Mouse (Mus musculus): ENCODE measurements around the gene Pink1. TPM values are rescaled to one million over a fixed set of nuclear protein-coding genes. Genes with fewer than 3 reads are reported as not detected.
A peak's percentile ranks its signal among the peaks of the same experiment; 100 is the strongest.

Pink1 gene
- total and polyA plus RNA-seq, 2 experiments from 2014 or later = 143 to 288 TPM

GRCm38 (mm10) chr4:138318509-138319266 is 7.4 kb downstream of the Pink1 start:
- no peak overlapping the region for H3K27ac ChIP-seq
- no peak overlapping the region for H3K9ac ChIP-seq (replicated peaks; ENCODE audit: low read length)
- no peaks in the 10 kb centered on the region for H3K9me3 ChIP-seq (ENCODE audit: low read length)
- H3K27me3 ChIP-seq (ENCODE audit: insufficient read depth, low read length) = no peaks in the 10 kb centered on the region
- peak; percentile 93 for TF ChIP-seq CTCF (IDR thresholded peaks at IDR 0.05; ENCODE audit: low read depth)
- H3K36me3 ChIP-seq (ENCODE audit: insufficient read depth, low read length) = peaks cover 27% of the 10 kb centered on the region; the same call in 1 of the 2 replicates
- no peak overlapping the region for H3K4me2 ChIP-seq (ENCODE audit: low read depth, low read length)
- no peak overlapping the region for H3K4me3 ChIP-seq (ENCODE audit: low read length)
- ATAC-seq (peak; percentile 52), DNase-seq (ENCODE audit: low spot score) (peak; percentile 76)
- H3K4me1 ChIP-seq (ENCODE audit: insufficient read depth, low read length) = no peaks in the 10 kb centered on the region
- WGBS = 60% methylated on average over 6 of the region's 6 CpGs

- Histone ChIP-seq H3K9me3 (ENCODE audit: low read length) (no peaks in the 10 kb centered on the region), H3K4me1 (ENCODE audit: insufficient read depth, low read length) (no peaks in the 10 kb centered on the region), H3K27me3 (ENCODE audit: insufficient read depth, low read length) (no peaks in the 10 kb centered on the region), H3K4me3 (ENCODE audit: low read length) (no peak overlapping the region), H3K27ac (no peak overlapping the region), H3K4me2 (ENCODE audit: low read depth, low read length) (no peak overlapping the region), H3K36me3 (ENCODE audit: insufficient read depth, low read length) (peaks cover 42% of the 10 kb centered on the region), H3K9ac (replicated peaks; ENCODE audit: low read length) (no peak overlapping the region)
- ATAC-seq = no peak
- peak; percentile 36 for TF ChIP-seq CTCF (IDR thresholded peaks at IDR 0.05; ENCODE audit: low read depth)
- 88% methylated on average over 6 of the region's 6 CpGs for WGBS
- DNase-seq (ENCODE audit: low spot score) = no peak
Observed at GRCm38 (mm10) chr4:138316369-138316768, 9.7 kb downstream of the Pink1 start.

GRCm38 (mm10) chr4:138315781-138316180 is 10.3 kb downstream of the Pink1 start:
- DNase-seq (ENCODE audit: low spot score) (peak; percentile 40), ATAC-seq (no peak)
- Histone ChIP-seq H3K4me1 (ENCODE audit: insufficient read depth, low read length) (no peaks in the 10 kb centered on the region), H3K36me3 (ENCODE audit: insufficient read depth, low read length) (peaks cover 43% of the 10 kb centered on the region), H3K27me3 (ENCODE audit: insufficient read depth, low read length) (no peaks in the 10 kb centered on the region), H3K9me3 (ENCODE audit: low read length) (no peaks in the 10 kb centered on the region), H3K27ac (no peak overlapping the region), H3K4me2 (ENCODE audit: low read depth, low read length) (no peak overlapping the region), H3K9ac (replicated peaks; ENCODE audit: low read length) (no peak overlapping the region), H3K4me3 (ENCODE audit: low read length) (no peak overlapping the region)
- peak; percentile 63 for TF ChIP-seq CTCF (IDR thresholded peaks at IDR 0.05; ENCODE audit: low read depth)
- WGBS = 62% methylated on average over 9 of the region's 9 CpGs

- TF ChIP-seq CTCF (IDR thresholded peaks at IDR 0.05; ENCODE audit: low read depth) = no peak
- DNase-seq (ENCODE audit: low spot score) = no peak
- Histone ChIP-seq H3K4me2 (ENCODE audit: low read depth, low read length) (no peak overlapping the region), H3K4me3 (ENCODE audit: low read length) (no peak overlapping the region), H3K27ac (no peak overlapping the region), H3K9me3 (ENCODE audit: low read length) (no peaks in the 10 kb centered on the region), H3K9ac (replicated peaks; ENCODE audit: low read length) (no peak overlapping the region), H3K27me3 (ENCODE audit: insufficient read depth, low read length) (no peaks in the 10 kb centered on the region), H3K36me3 (ENCODE audit: insufficient read depth, low read length) (peaks cover 53% of the 10 kb centered on the region), H3K4me1 (ENCODE audit: insufficient read depth, low read length) (no peaks in the 10 kb centered on the region)
- 76% methylated on average over 4 of the region's 4 CpGs for WGBS
- no peak for ATAC-seq
Observed at GRCm38 (mm10) chr4:138313795-138314194, 12.3 kb downstream of the Pink1 start.

GRCm38 (mm10) chr4:138313021-138313420 is 13.1 kb downstream of the Pink1 start:
- 97% methylated on average over 11 of the region's 11 CpGs for WGBS
- no peak for ATAC-seq
- peaks cover 54% of the 10 kb centered on the region for H3K36me3 ChIP-seq (ENCODE audit: insufficient read depth, low read length)
- no peaks in the 10 kb centered on the region for H3K9me3 ChIP-seq (ENCODE audit: low read length)
- H3K4me1 ChIP-seq (ENCODE audit: insufficient read depth, low read length) = no peaks in the 10 kb centered on the region
- no peak for DNase-seq (ENCODE audit: low spot score)
- H3K9ac ChIP-seq (replicated peaks; ENCODE audit: low read length) = no peak overlapping the region
- no peak overlapping the region for H3K27ac ChIP-seq
- H3K4me2 ChIP-seq (ENCODE audit: low read depth, low read length) = no peak overlapping the region
- TF ChIP-seq CTCF (IDR thresholded peaks at IDR 0.05; ENCODE audit: low read depth) = no peak
- H3K27me3 ChIP-seq (ENCODE audit: insufficient read depth, low read length) = no peaks in the 10 kb centered on the region
- no peak overlapping the region for H3K4me3 ChIP-seq (ENCODE audit: low read length)

- H3K9ac ChIP-seq (replicated peaks; ENCODE audit: low read length) = no peak overlapping the region
- H3K4me1 ChIP-seq (ENCODE audit: insufficient read depth, low read length) = no peaks in the 10 kb centered on the region
- H3K36me3 ChIP-seq (ENCODE audit: insufficient read depth, low read length) = peaks cover 49% of the 10 kb centered on the region
- no peak for DNase-seq (ENCODE audit: low spot score)
- H3K27me3 ChIP-seq (ENCODE audit: insufficient read depth, low read length) = no peaks in the 10 kb centered on the region
- WGBS = 88% methylated on average over 3 of the region's 3 CpGs
- no peak for ATAC-seq
- no peaks in the 10 kb centered on the region for H3K9me3 ChIP-seq (ENCODE audit: low read length)
- no peak overlapping the region for H3K4me2 ChIP-seq (ENCODE audit: low read depth, low read length)
- H3K4me3 ChIP-seq (ENCODE audit: low read length) = no peak overlapping the region
- H3K27ac ChIP-seq = no peak overlapping the region
- TF ChIP-seq CTCF (IDR thresholded peaks at IDR 0.05; ENCODE audit: low read depth) = no peak
Observed at GRCm38 (mm10) chr4:138312105-138312504, 14.0 kb downstream of the Pink1 start.

- H3K27me3 ChIP-seq (ENCODE audit: insufficient read depth, low read length) = no peaks in the 10 kb centered on the region
- no peak overlapping the region for H3K4me2 ChIP-seq (ENCODE audit: low read depth, low read length)
- no peak overlapping the region for H3K9ac ChIP-seq (replicated peaks; ENCODE audit: low read length)
- 64% methylated on average over 8 of the region's 8 CpGs for WGBS
- H3K9me3 ChIP-seq (ENCODE audit: low read length) = no peaks in the 10 kb centered on the region
- DNase-seq (ENCODE audit: low spot score) (peak; percentile 59), ATAC-seq (peak; percentile 51)
- peak; percentile 89 for TF ChIP-seq CTCF (IDR thresholded peaks at IDR 0.05; ENCODE audit: low read depth)
- no peaks in the 10 kb centered on the region for H3K4me1 ChIP-seq (ENCODE audit: insufficient read depth, low read length)
- H3K4me3 ChIP-seq (ENCODE audit: low read length) = no peak overlapping the region
- no peak overlapping the region for H3K27ac ChIP-seq
- peaks cover 43% of the 10 kb centered on the region for H3K36me3 ChIP-seq (ENCODE audit: insufficient read depth, low read length)
Observed at GRCm38 (mm10) chr4:138311595-138311994, 14.5 kb downstream of the Pink1 start.

All from hindbrain, postnatal 0 days (tissue).